Mouse (Mus musculus): ENCODE results near the gene Gpam.

GRCm38 (mm10) chr19:55135918-55136317 is 8.9 kb upstream of the Gpam start:
- TF ChIP-seq CTCF (IDR thresholded peaks at IDR 0.05) = no peak
- no peak for TF ChIP-seq EP300 (IDR thresholded peaks at IDR 0.05; ENCODE audit: insufficient read depth, low read depth, low read length)
- no peak for TF ChIP-seq POLR2A (IDR thresholded peaks at IDR 0.05; ENCODE audit: insufficient read depth, low read depth, low read length)

All from heart, adult 2 months (tissue).